8 mouse cellular contexts compared by ENCODE assay signal in the genomic region with DNA sequence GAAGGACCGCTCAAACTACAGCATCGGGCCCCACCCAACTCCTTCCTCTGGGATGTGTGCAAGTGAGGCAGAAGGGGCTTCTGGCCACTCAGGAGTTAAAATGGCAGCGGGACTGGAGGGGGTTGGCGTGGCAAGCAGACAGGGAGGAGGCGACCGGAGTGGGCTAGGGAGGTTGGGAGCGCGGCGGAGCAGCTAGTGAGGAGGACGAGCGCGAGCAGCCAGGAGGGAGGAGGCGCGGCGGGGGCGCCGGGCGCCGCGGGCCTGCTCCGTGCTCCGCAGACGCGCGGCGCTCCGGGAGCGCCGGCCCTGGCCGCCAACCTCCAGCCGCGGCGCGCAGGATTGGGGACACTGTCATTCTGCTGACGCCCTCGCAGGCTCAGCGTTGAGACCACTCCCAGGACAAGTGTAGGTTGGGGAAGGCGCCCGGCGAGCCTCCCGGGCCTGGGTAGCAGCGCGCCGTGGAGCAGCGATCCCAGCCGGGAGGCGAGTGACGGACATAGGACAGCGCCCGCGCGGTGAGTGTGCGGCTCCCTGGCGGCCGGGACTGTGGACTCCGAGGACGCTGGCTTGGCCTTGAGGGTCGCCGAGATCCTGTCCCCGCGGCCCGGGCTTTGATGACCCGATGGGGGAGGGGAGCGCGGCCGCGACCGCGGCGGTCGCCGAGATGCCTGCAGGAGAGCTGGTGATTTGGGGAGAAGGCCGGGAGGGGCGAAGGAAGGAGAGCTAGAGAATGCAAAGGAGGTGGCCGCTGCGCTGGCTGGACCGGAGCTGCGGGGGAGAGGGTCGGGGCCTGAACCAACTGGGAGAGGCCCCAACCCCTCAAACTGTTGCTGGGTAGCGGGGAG. TPM values are rescaled to one million over a fixed set of nuclear protein-coding genes. Genes with fewer than 3 reads are reported as not detected.
A peak's percentile ranks its signal among the peaks of the same experiment; 100 is the strongest.
DNase-seq lines count a peak whose midpoint lies in the region; ATAC-seq lines count a peak whose summit lies in the region.

A gene (plus strand): TSS at position 113 of the 845 bp plus-strand sequence.

- peak within 1 kb of the TSS; percentile 84 for H3K4me2 ChIP-seq in hindbrain, embryonic 16.5 days (ENCODE audit: low read length)

- H3K27me3 ChIP-seq in hindbrain, embryonic 16.5 days (replicated peaks; ENCODE audit: control insufficient read depth, insufficient read depth, low read length): no peaks in the 10 kb centered on the region
- H3K27me3 ChIP-seq in limb, embryonic 10.5 days (ENCODE audit: low read depth, poor library complexity, severe bottlenecking): peaks cover 99% of the 10 kb centered on the region

- H3K9ac ChIP-seq in hindbrain, embryonic 16.5 days (ENCODE audit: low read depth, low read length): peak within 1 kb of the TSS; percentile 90

- WGBS in hindbrain, embryonic 16.5 days: under 1% methylated on average over 71 of the region's 80 CpGs
- WGBS in limb, embryonic 10.5 days: under 1% methylated on average over 80 of the region's 80 CpGs

- peak within 1 kb of the TSS; percentile 86 for H3K4me3 ChIP-seq in hindbrain, embryonic 16.5 days (ENCODE audit: low read length)
- peak within 1 kb of the TSS; percentile 71 for H3K4me3 ChIP-seq in limb, embryonic 10.5 days

- H3K9me3 ChIP-seq in hindbrain, embryonic 16.5 days (ENCODE audit: control insufficient read depth, low read length): no peaks in the 10 kb centered on the region
- no peaks in the 10 kb centered on the region for H3K9me3 ChIP-seq in limb, embryonic 10.5 days (replicated peaks)

- H3K27ac ChIP-seq in hindbrain, embryonic 16.5 days (ENCODE audit: low read depth, low read length): peak within 1 kb of the TSS; percentile 90
- H3K27ac ChIP-seq in limb, embryonic 10.5 days: peak within 1 kb of the TSS; percentile 73

- peak; percentile 82 for ATAC-seq in hindbrain, embryonic 16.5 days

- no peaks in the 10 kb centered on the region for H3K36me3 ChIP-seq in hindbrain, embryonic 16.5 days (ENCODE audit: control insufficient read depth, insufficient read depth, low read length)
- no peaks in the 10 kb centered on the region for H3K36me3 ChIP-seq in limb, embryonic 10.5 days

- peak; percentile 52 for DNase-seq in gastrocnemius, postnatal 10 days
- DNase-seq in gastrocnemius, adult 8-10 months (ENCODE audit: low spot score in 2 of 2): no peak
- DNase-seq in cerebellum, postnatal 14 days: peak; percentile 82 to 84
- peak; percentile 62 to 68 for DNase-seq in frontal cortex, postnatal 14 days (ENCODE audit: low spot score in 2 of 2)
- DNase-seq in limb, embryonic 10.5 days (ENCODE audit: low spot score): peak; percentile 77
- DNase-seq in neural tube, embryonic 10.5 days (ENCODE audit: extremely low spot score, low spot score): peak; percentile 77
- DNase-seq in urinary bladder, postnatal 25 days (ENCODE audit: low spot score): peak; percentile 12

- H3K4me1 ChIP-seq in hindbrain, embryonic 16.5 days (ENCODE audit: control insufficient read depth, insufficient read depth, low read depth, low read length): peaks cover 22% of the 10 kb centered on the region
- H3K4me1 ChIP-seq in limb, embryonic 10.5 days: peaks cover 33% of the 10 kb centered on the region

RNA-seq across cellular contexts. Expression of the gene that starts here (rescaled TPM):
- total RNA-seq in gastrocnemius, postnatal 10 days (2021): 1 to 10 TPM; 2.8 to 3.7 TPM
- total RNA-seq in gastrocnemius, adult 8-10 months (2022): under 1 TPM; 0.19 to 0.46 (median 0.37) TPM
- 56.5 and 57.7 TPM in 2 replicates for polyA plus RNA-seq in hindbrain, embryonic 16.5 days (2015; fragmentation: Nextera tagmentation; extraction: Ambion mirVana)
- 1.3 and 2.4 TPM in 2 replicates for polyA plus RNA-seq in limb, embryonic 10.5 days (2016; fragmentation: Nextera tagmentation; extraction: Ambion mirVana)

Comparison
In these comparisons a context has a peak if more than half of its experiments do, and no peak if none do; other contexts are left out.
1. RNA of the gene that starts here (polyA plus RNA-seq): 56.5 to 57.7 TPM in hindbrain, embryonic 16.5 days; 1.3 to 2.4 TPM in limb, embryonic 10.5 days; every median in the first group is over 10 times any median in the second.
2. DNase-seq: peak in gastrocnemius, postnatal 10 days (single experiment), cerebellum, postnatal 14 days (2 of 2), frontal cortex, postnatal 14 days (2 of 2), limb, embryonic 10.5 days (single experiment), neural tube, embryonic 10.5 days (single experiment) and urinary bladder, postnatal 25 days (single experiment); none in gastrocnemius, adult 8-10 months (0 of 2).